Mouse (Mus musculus): Measurements from ENCODE around the gene Grid2ip.

- TF ChIP-seq POLR2A (IDR thresholded peaks at IDR 0.05; ENCODE audit: borderline replicate concordance, insufficient read depth, low read length) = no peak
- no peak for TF ChIP-seq CTCF (IDR thresholded peaks at IDR 0.05; ENCODE audit: borderline replicate concordance, insufficient read depth, low read depth, low read length)
Observed at GRCm38 (mm10) chr5:143336559-143336958, 20.6 kb upstream of the Grid2ip start.

All from cerebellum, adult 2 months (tissue).